Mouse (Mus musculus) embryonic facial prominence, embryonic 10.5 days (tissue): ENCODE data around the gene Il22ra1. TPM values are rescaled to one million over a fixed set of nuclear protein-coding genes. Genes with fewer than 3 reads are reported as not detected.

Experiments used
- DNase-seq: peaks from one replicate; pipeline ENCODE4 v3.0.0-alpha.2; 2017; ENCODE audit warnings: low spot score
- H3K27ac ChIP-seq: fragments of 300-500 bp; sonication (generic); replicated peaks from 2 replicates; pipeline ENCODE4 v1.5.1; 2016; ENCODE audit warnings: mild to moderate bottlenecking
- H3K27me3 ChIP-seq: fragments of 300-500 bp; sonication (generic); replicated peaks from 2 replicates; pipeline ENCODE4 v1.6.1; 2016; ENCODE audit warnings: low read depth, mild to moderate bottlenecking; ENCODE audit not compliant: poor library complexity, severe bottlenecking
- H3K36me3 ChIP-seq: fragments of 300-500 bp; sonication (generic); replicated peaks from 2 replicates; pipeline ENCODE4 v1.6.1; 2016; ENCODE audit warnings: mild to moderate bottlenecking, moderate library complexity
- H3K4me1 ChIP-seq: fragments of 300-500 bp; sonication (generic); 2 replicates; pipeline ENCODE4 v1.6.1; 2016
- H3K4me3 ChIP-seq: fragments of 300-500 bp; sonication (generic); 2 replicates; pipeline ENCODE4 v1.5.1; 2016; ENCODE audit warnings: mild to moderate bottlenecking, moderate library complexity
- H3K9me3 ChIP-seq: fragments of 300-500 bp; sonication (generic); 2 replicates; pipeline ENCODE4 v1.6.1; 2016; ENCODE audit warnings: mild to moderate bottlenecking
- WGBS: fragments of 180-500 bp; shearing (Covaris S2); methylation state at CpG from one replicate; pipeline ENCODE4 v1.1.7; 2016; 5-methylcytosine and 5-hydroxymethylcytosine counted together
- polyA plus RNA-seq: library from polyadenylated mRNA; unstranded; fragments of >200 nt; fragmentation: Nextera tagmentation; extraction: Ambion mirVana; gene quantifications from 2 replicates; pipeline ENCODE4 v1.2.1, GENCODE M21; 2016

The Il22ra1 gene
- polyA plus RNA-seq, 1 experiment from 2014 or later = 0.07 TPM

DNA sequence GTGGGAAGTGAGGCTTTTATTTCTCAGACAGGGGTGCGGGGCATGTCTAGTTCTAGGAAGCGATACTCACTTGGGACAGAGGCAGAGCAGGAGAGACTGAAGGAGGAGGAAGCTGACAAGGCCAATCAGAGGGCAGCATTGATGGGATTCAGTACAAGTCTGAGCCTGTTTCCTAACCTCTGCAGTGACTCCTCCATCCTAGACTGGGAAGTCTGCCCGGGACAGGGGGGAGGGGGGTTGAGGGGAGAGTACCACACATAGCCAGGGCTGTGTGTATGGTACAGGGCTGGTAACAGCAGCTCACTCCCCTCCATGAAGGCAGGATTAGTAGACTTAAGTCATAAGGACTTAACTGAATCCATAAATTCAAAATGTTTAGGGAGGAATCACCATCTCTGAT is 52.3 kb downstream of the Il22ra1 start:
- DNase-seq = peak; percentile 34
- WGBS = 65% methylated on average over 3 of the region's 3 CpGs
- H3K27me3 ChIP-seq = no peaks in the 10 kb centered on the region; the same call in 1 of the 2 replicates
- H3K4me1 ChIP-seq = peaks cover 22% of the 10 kb centered on the region
- no peaks in the 10 kb centered on the region for H3K9me3 ChIP-seq
- no peaks in the 10 kb centered on the region for H3K36me3 ChIP-seq
- no peak overlapping the region for H3K4me3 ChIP-seq
- 0 out of 2 replicates have a peak overlapping the region, but pooled peaks have one; percentile 44 for H3K27ac ChIP-seq

DNA sequence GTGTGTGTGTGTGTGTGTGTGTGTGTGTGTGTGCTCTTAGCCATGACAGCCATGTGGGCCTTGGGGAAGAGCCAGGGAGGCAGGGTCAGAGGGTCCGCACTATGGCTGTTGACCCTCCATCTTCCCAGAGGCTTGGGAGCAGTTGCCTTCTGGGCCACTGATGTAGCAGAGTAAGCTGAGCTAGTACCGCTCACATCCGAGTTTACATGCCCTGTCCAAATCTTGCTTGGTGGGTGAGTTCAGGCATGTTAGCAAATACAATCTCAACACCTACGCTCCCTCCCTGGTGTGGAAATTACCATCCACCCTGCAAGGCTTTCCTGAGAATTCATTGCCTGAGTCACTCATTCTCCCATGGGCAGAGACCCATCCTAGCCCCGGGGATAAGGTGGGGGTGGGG is 53.3 kb downstream of the Il22ra1 start:
- WGBS = 89% methylated on average over 5 of the region's 5 CpGs
- H3K27ac ChIP-seq = no peak overlapping the region
- H3K36me3 ChIP-seq = no peaks in the 10 kb centered on the region
- H3K4me3 ChIP-seq = no peak overlapping the region
- no peak for DNase-seq
- H3K4me1 ChIP-seq = peaks cover 22% of the 10 kb centered on the region
- no peaks in the 10 kb centered on the region for H3K27me3 ChIP-seq
- no peaks in the 10 kb centered on the region for H3K9me3 ChIP-seq

DNA sequence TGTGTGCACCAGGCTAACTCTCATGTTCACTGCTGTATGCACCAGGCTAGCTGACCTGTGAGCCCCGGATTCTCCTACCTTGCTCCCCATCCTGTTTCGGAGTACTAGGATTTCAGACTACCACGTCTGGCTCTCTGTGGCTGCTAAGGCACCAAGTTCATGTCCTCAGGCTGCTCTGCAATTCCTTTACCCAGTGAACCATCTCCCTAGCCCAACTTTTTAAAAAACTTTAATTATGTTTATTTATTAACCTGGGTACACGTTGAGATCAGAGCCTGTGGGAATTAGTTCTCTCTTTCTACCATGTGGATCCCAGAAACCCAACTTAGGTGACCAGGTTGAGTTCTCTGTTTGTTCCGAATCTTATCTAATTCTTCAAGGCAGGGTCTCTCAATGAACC is 58.6 kb downstream of the Il22ra1 start:
- no peaks in the 10 kb centered on the region for H3K9me3 ChIP-seq
- H3K36me3 ChIP-seq = no peaks in the 10 kb centered on the region
- H3K4me3 ChIP-seq = no peak overlapping the region
- H3K27ac ChIP-seq = no peak overlapping the region
- no peak for DNase-seq
- WGBS = 82% methylated on average over 5 of the region's 5 CpGs
- 0 out of 2 replicates have a peak, but pooled peaks cover 5% of the 10 kb centered on the region for H3K27me3 ChIP-seq
- H3K4me1 ChIP-seq = peaks cover 11% of the 10 kb centered on the region; the same call in 1 of the 2 replicates

DNA sequence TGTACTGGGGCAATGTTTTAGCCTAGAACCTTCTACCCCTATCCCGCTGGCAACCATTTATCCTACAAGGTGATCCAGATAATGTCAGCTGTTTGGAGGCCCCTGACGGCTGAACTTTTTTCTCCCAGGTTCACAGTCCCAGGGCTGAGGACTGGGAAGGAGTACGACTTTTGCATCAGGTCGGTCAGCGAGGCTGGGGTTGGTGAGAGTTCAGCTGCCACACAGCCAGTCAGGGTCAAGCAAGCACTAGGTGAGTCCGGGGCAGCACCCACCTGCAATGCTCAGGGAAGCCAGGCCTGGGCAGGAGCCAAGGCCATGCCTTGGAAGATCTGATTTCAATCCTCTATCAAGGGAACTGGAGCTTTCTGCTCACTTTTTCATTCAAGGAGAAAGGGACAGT is 59.3 kb downstream of the Il22ra1 start:
- WGBS = 88% methylated on average over 6 of the region's 6 CpGs
- no peak for DNase-seq
- Histone ChIP-seq H3K27me3 (0 out of 2 replicates have a peak, but pooled peaks cover 5% of the 10 kb centered on the region), H3K4me1 (peaks cover 11% of the 10 kb centered on the region; the same call in 1 of the 2 replicates), H3K27ac (no peak overlapping the region), H3K4me3 (no peak overlapping the region), H3K9me3 (no peaks in the 10 kb centered on the region), H3K36me3 (no peaks in the 10 kb centered on the region)

DNA sequence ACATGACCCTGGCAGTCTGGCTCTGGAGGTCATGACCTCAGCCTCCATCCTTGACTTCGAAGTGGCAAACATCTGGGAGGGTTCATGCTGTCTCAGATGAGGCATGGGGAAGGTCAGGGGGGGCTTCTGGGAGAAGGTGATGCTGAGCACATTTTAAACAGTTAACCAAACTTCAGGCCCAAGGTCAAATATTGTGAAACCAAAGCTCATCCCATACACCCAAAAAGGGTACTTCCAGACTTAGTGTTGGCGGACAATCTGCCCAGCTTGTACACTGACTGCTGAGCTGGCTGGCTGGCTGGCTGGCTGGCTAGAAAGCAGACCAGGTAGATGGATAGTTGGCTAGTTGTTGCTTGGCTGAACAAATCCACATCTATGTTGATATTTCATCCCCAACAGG is 61.2 kb downstream of the Il22ra1 start:
- Histone ChIP-seq H3K9me3 (no peaks in the 10 kb centered on the region; the same call in 1 of the 2 replicates), H3K36me3 (no peaks in the 10 kb centered on the region), H3K27ac (no peak overlapping the region), H3K27me3 (0 out of 2 replicates have a peak, but pooled peaks cover 5% of the 10 kb centered on the region), H3K4me1 (peaks cover 11% of the 10 kb centered on the region; the same call in 1 of the 2 replicates), H3K4me3 (no peak overlapping the region)
- WGBS = 73% methylated on average over 2 of the region's 2 CpGs
- DNase-seq = no peak

DNA sequence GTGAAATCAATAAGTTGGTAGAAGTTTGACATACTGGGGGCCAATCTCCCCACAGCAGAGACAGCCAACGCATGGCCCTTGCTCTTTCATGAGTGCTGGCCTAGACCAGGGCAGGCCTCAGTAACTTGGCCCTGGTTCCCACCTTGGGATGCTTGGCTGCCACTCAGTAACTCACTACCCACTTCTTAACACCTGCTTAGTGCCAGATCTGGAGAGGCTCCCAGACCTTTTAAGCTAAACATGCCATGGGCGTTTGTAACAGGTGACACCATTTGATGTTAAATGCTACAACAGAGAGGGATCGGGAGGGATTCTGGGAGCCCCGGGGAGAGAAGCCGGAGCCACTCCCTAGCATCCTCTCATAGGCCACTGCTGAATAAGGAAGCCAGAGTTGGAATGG is 64.8 kb downstream of the Il22ra1 start:
- no peaks in the 10 kb centered on the region for H3K36me3 ChIP-seq
- H3K4me3 ChIP-seq = no peak overlapping the region
- WGBS = 92% methylated on average over 5 of the region's 5 CpGs
- H3K27ac ChIP-seq = no peak overlapping the region
- peaks cover 26% of the 10 kb centered on the region for H3K4me1 ChIP-seq
- no peaks in the 10 kb centered on the region; the same call in 1 of the 2 replicates for H3K9me3 ChIP-seq
- no peaks in the 10 kb centered on the region; the same call in 1 of the 2 replicates for H3K27me3 ChIP-seq
- no peak for DNase-seq

DNA sequence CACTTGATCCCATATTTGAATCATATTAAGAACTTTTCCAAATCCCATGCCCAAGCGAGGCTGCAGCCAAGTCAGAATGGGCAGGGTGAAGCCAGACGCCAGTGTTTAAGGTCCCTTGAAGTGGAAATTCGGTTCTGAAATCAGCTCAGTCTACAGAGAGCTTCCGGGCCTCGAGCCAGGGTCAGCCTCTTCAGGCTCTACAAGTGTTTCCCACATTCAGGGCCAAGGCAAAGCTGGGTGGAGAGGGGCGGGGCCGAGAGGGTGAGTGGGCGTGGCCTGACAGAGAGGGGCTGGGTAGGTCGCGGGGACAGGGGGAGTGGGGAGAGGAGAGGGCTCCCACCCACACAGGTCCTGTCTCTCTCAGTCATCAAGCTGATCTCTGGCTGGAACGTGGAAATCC is 70.0 kb downstream of the Il22ra1 start:
- Histone ChIP-seq H3K27me3 (peaks cover 4% of the 10 kb centered on the region; the same call in 1 of the 2 replicates), H3K36me3 (no peaks in the 10 kb centered on the region), H3K9me3 (no peaks in the 10 kb centered on the region), H3K4me3 (no peak overlapping the region), H3K27ac (0 out of 2 replicates have a peak overlapping the region, but pooled peaks have one; percentile 19), H3K4me1 (peaks cover 29% of the 10 kb centered on the region)
- DNase-seq = peak; percentile 40
- WGBS = 32% methylated on average over 11 of the region's 11 CpGs

DNA sequence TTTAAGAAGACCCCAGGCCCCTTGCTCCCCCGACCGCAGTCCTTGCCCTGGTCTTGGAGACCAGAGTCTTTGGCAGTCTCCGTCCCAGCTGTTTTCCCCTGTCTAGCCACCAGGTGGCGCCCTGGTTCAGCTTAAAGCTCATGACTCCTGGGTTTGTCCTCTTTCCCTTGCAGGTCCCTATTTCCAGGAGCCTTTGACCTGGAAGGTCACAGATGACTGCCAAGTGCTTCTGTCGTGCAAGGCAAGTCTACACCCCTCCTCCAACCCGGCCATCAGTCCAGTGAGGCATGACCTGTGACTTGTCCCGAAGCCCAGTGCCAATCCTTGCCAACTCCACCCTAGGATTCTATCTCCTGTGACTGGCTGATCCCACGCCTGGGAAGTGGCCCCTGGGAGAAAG is 73.6 kb downstream of the Il22ra1 start:
- Histone ChIP-seq H3K4me1 (peaks cover 21% of the 10 kb centered on the region), H3K4me3 (no peak overlapping the region), H3K27me3 (peaks cover 4% of the 10 kb centered on the region; the same call in 1 of the 2 replicates), H3K36me3 (no peaks in the 10 kb centered on the region), H3K9me3 (no peaks in the 10 kb centered on the region), H3K27ac (no peak overlapping the region)
- 24% methylated on average over 8 of the region's 8 CpGs for WGBS
- peak; percentile 90 for DNase-seq

Other genes with a start within 250 kb of the Il22ra1 start
- 0.18 and 0.37 TPM in 2 replicates for gene Stpg1, start 233.4 kb upstream of the Il22ra1 start, polyA plus RNA-seq
- 3.2 and 3.7 TPM in 2 replicates for gene Nipal3, start 233.1 kb upstream of the Il22ra1 start, polyA plus RNA-seq
- gene Grhl3, start 154.5 kb upstream of the Il22ra1 start, polyA plus RNA-seq = 7.6 and 9.6 TPM in 2 replicates
- 1.0 and 1.1 TPM in 2 replicates for gene Ifnlr1, start 41.9 kb upstream of the Il22ra1 start, polyA plus RNA-seq
- not detected in 2 replicates for gene Myom3, start 31.5 kb downstream of the Il22ra1 start, polyA plus RNA-seq
- 377 and 383 TPM in 2 replicates for gene Srsf10, start 127.6 kb downstream of the Il22ra1 start, polyA plus RNA-seq
- 177 and 186 TPM in 2 replicates for gene Pnrc2, start 145.7 kb downstream of the Il22ra1 start, polyA plus RNA-seq
- 0.15 and 0.43 TPM in 2 replicates for gene Cnr2, start 167.2 kb downstream of the Il22ra1 start, polyA plus RNA-seq
- gene Fuca1, start 192.6 kb downstream of the Il22ra1 start, polyA plus RNA-seq = 45.4 and 46.8 TPM in 2 replicates
- 64.3 and 68.6 TPM in 2 replicates for gene Hmgcl, start 218.3 kb downstream of the Il22ra1 start, polyA plus RNA-seq
- 39.7 and 40.2 TPM in 2 replicates for gene Gale, start 235.6 kb downstream of the Il22ra1 start, polyA plus RNA-seq
- gene Lypla2, start 244.5 kb downstream of the Il22ra1 start, polyA plus RNA-seq = 207 and 217 TPM in 2 replicates